Mouse (Mus musculus): ENCODE results near the gene Hs3st3a1.

Gene Hs3st3a1

DNA sequence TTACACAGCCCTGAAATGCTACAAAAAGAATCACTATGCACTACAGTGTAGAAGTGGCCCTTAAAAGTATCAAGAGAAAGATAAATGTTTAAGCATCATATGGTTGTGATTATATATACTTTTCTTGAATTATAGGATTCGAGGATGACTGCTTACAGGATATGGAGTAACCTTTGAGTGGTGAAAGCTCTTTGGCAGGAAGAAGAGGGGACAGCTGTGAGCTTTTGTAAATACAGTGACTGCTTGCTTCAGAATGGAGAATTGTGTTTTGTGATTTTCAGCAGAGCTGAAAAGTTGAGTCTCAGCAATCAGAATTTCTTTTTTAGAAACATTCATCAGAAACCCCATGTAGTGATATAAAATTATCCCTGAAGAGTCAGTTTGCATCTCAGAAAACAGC lies 124.3 kb downstream of the Hs3st3a1 start:
- no peak for DNase-seq

DNA sequence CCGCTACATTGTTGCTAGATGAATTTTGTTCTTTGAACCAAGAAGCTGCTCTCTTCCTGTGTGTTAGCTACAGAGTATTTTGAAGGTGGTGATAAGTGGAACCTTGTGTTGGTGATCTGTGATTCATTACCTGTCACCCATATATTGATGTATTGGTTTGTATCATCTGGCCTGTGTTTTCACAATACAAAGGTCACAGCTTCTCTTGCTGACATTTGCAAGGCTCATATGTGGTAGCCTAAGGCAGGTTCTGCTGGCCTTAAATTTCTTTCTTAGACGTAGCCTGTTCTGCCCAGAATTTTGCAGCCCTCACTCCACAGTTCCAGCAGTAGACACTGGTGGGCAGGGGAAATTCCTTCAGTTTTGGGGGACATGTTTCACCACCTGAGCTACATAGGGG lies 125.3 kb downstream of the Hs3st3a1 start:
- DNase-seq = no peak

DNA sequence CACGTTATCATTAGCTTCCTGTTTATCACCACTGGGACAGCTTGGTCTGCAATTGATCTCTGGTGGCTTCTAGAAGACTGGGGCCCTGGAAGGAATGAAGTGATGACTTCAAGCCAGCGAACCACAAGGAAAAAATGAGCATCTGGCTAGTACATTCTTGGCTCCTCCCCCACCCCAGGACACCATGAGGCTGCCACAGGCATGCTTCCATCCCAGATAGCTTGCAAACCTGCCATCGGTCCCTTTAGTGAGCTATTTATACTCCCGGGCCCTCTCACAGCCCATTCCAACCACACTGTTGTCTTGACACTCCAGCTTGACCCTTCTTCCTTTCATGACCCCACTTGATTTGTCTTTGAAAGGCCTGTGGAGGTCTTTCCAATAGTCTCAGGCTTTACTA lies 127.6 kb downstream of the Hs3st3a1 start:
- DNase-seq = no peak

Measured in cerebellum, postnatal 36 days (tissue).